Mouse (Mus musculus) erythroblast, embryonic 14.5 days (primary cell): Measurements from ENCODE around the gene Nop14.

Source experiments
- GATA1 ChIP-seq: IDR thresholded peaks from 2 replicates; pipeline ENCODE4 v1.6.1; 2012; ENCODE audit warnings: low read length, inconsistent platforms, mixed read lengths
- TAL1 ChIP-seq: IDR thresholded peaks from 3 replicates; pipeline ENCODE4 v1.6.1; 2012; ENCODE audit warnings: low read length, inconsistent platforms, mixed read lengths

DNA sequence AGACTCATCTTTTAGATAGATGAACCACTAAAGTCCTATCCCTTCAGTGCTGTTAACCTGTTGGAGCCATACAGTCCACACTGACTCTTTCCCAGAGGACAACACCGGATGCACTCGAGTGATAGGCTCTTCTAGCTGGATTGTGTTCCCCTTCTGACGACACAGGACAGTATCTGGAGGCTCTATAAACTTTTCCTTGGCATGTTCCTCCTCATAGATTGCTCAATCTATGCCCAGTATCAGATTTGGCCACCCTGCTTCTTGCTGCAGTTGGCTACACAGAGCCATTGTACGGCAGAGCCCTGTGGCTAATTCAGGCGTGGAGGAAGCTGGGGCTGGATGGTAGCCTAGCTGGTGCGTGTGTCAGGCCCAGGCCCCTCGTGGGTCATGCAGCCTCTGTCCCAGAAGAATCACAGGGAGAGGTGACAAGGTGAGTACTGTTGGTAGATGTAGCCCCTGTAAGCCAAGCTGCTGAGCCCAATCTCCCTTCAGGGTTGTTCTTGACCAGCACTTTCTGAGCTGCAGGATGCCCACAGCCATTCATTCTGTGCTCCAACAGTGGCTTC lies 22.3 kb downstream of the Nop14 start:
- TF ChIP-seq TAL1: no peak
- no peak for TF ChIP-seq GATA1
